Mouse (Mus musculus) ES-Bruce4 (cell line): Measurements from ENCODE around the gene G430095P16Rik. TPM values are rescaled to one million over a fixed set of nuclear protein-coding genes. Genes with fewer than 3 reads are reported as not detected.

Experiments used
- H3K27ac ChIP-seq: 2 replicates; pipeline ENCODE4 v1.5.1; 2012; ENCODE audit warnings: low read length, inconsistent platforms; ENCODE audit not compliant: insufficient read depth
- H3K27me3 ChIP-seq: 2 replicates; pipeline ENCODE4 v1.6.1; 2012; ENCODE audit warnings: mild to moderate bottlenecking, low read length, inconsistent platforms; ENCODE audit not compliant: control insufficient read depth, poor library complexity, insufficient read depth, severe bottlenecking
- H3K36me3 ChIP-seq: 2 replicates; pipeline ENCODE4 v1.6.1; 2012; ENCODE audit warnings: inconsistent platforms, mild to moderate bottlenecking, low read length, moderate library complexity; ENCODE audit not compliant: control insufficient read depth, poor library complexity, insufficient read depth, severe bottlenecking
- H3K4me1 ChIP-seq: one replicate; pipeline ENCODE4 v1.8.1; 2011; ENCODE audit warnings: low read length; ENCODE audit not compliant: control insufficient read depth, insufficient read depth
- H3K4me3 ChIP-seq: 2 replicates; pipeline ENCODE4 v1.5.1; 2011; ENCODE audit warnings: low read depth, mild to moderate bottlenecking, low read length
- H3K9ac ChIP-seq: 2 replicates; pipeline ENCODE4 v1.6.1; 2012; ENCODE audit warnings: low read depth, mild to moderate bottlenecking, inconsistent platforms; ENCODE audit not compliant: poor library complexity, severe bottlenecking
- H3K9me3 ChIP-seq: replicated peaks from 2 replicates; pipeline ENCODE4 v1.6.1; 2012; ENCODE audit warnings: mild to moderate bottlenecking, low read length, inconsistent platforms; ENCODE audit not compliant: control insufficient read depth, poor library complexity, insufficient read depth, severe bottlenecking
- CTCF ChIP-seq: IDR thresholded peaks from one replicate; pipeline ENCODE4 v1.8.1; 2011; ENCODE audit warnings: low read depth, low read length
- EP300 ChIP-seq: IDR thresholded peaks from 2 replicates; pipeline ENCODE4 v1.6.1; 2011; ENCODE audit warnings: low read depth, low read length; ENCODE audit not compliant: insufficient read depth
- POLR2A ChIP-seq: IDR thresholded peaks from one replicate; pipeline ENCODE4 v1.8.1; 2011; ENCODE audit warnings: low read length; ENCODE audit not compliant: insufficient read depth
- polyA plus RNA-seq: library from polyadenylated mRNA; stranded (reverse); fragments of >200 nt; gene quantifications from 2 replicates; pipeline ENCODE4 v1.2.4, GENCODE M21; 2011; ENCODE audit warnings: low read depth; ENCODE audit not compliant: missing spikeins, insufficient read depth, insufficient read length

G430095P16Rik gene
- polyA plus RNA-seq, 1 experiment, result not detected

DNA sequence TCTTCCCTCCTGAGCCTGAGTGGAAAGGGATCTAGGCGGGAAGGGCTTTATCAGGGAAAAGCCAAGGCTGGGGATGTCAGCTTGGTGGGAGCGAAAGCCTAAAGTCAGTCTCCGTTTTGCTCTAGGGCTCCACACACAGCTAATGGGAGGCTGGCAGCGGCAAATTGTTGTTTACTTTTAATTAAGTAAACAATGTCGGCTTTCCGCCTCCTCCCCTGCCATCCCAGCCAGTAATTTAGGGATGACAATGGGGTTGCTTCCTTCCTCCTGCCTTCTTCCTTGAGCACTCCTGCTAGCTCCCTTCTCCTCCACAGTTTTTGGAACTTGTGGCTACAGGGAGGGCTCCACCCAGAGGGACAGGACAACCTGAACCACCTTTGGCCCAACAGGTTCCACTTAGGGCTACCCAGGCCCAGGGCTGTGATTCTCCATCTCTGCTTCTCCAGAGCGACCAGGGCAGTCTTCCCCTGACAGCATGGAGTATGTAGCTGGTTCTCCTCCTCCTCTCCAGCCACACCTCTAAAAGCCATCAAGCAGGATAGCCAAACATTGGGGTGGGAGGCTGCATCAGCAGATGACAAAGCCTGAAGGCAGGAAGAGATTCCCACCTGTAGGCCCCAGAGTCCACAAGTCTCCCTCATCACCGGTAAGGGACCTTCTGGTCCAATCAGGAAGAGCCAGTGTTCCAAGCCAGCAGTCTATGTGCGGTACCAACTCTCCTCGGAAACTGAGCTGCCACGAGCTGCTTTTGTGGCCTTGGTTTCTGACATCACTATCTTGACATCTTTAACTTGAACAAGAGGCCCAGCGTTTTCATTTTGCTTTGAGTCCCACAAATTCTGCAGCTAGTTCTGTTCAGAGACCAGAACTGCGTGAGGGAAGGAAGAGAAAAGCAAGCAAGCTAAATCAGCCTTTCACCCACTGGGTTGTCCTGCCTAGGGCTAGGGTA, 18.4 kb downstream of the G430095P16Rik start:
- TF ChIP-seq EP300 (no peak), CTCF (no peak), POLR2A (no peak)
- Histone ChIP-seq H3K9me3 (no peaks in the 10 kb centered on the region), H3K27ac (no peak overlapping the region), H3K4me3 (no peak overlapping the region), H3K36me3 (no peaks in the 10 kb centered on the region), H3K27me3 (no peaks in the 10 kb centered on the region), H3K9ac (no peak overlapping the region), H3K4me1 (peaks cover 8% of the 10 kb centered on the region)

DNA sequence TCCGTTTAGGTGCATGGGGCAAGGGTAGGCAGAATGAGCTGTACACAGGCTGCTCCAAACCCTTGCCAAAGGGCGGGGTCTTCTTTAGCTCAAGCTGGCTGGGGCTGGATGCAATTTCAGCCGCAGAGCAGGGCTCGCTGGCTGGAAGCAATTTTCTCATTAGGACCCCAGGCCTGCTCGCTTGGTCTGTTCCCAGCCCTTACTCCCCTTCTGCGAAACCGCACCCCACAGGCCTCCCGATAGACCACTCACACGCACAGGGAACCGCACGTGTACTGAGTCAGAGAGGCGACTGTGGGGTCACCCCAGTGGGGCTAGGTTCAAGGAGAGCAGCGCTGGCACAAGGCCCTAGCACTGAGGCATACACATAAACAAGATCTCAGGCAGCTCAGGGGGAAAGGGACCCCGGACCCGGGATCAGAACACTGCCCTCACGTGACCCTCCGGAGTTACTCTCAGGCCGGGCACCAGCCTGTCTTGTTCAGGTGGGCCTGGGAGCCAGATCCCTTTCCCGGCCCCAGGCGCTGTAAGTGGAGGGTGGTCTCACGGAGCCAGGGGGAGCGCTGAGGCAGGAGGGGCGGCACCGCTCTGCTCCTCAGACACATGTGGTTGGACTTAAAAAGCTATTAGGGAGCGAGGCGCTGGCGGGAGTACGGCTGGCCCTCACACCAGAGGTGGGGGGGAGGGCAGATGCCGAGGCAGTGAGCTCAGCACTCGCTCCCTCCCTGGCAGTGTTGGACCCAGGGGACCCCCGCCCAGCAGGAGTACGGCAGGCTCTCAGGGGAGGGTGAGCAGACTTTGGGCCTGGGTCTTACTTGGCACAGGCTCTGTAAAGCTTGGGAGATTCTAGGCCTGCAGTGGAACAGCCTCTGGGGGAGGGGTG, 19.6 kb downstream of the G430095P16Rik start:
- Histone ChIP-seq H3K4me3 (peak overlapping the region; percentile 19), H3K27me3 (no peaks in the 10 kb centered on the region), H3K9ac (peak overlapping the region; percentile 40), H3K4me1 (peaks cover 8% of the 10 kb centered on the region), H3K27ac (no peak overlapping the region), H3K9me3 (no peaks in the 10 kb centered on the region), H3K36me3 (no peaks in the 10 kb centered on the region)
- TF ChIP-seq POLR2A (no peak), CTCF (no peak), EP300 (no peak)

DNA sequence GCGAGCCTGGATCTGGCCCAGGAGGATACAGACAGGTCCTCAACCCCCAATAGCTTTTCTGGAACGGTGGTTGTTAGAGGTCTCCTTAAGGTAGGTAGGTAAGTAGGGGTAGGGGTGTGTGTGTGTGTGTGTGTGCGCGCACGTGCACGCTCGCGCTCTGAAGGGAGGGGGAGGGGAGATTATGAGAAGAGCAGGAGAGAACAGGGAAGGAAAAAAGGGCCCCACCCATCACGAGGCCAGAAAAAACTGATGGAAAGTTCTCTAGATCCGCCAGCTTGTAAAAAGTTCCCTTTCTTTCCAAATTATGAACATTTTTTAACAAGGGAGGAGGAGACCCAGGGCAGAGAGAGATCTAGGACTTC, 20.2 kb downstream of the G430095P16Rik start:
- peaks cover 8% of the 10 kb centered on the region for H3K4me1 ChIP-seq
- H3K27ac ChIP-seq, result no peak overlapping the region
- H3K4me3 ChIP-seq, result peak overlapping the region; percentile 19
- peak overlapping the region; percentile 40 for H3K9ac ChIP-seq
- H3K27me3 ChIP-seq, result no peaks in the 10 kb centered on the region
- no peak for TF ChIP-seq CTCF
- no peak for TF ChIP-seq POLR2A
- TF ChIP-seq EP300, result no peak
- no peaks in the 10 kb centered on the region for H3K36me3 ChIP-seq
- no peaks in the 10 kb centered on the region for H3K9me3 ChIP-seq

DNA sequence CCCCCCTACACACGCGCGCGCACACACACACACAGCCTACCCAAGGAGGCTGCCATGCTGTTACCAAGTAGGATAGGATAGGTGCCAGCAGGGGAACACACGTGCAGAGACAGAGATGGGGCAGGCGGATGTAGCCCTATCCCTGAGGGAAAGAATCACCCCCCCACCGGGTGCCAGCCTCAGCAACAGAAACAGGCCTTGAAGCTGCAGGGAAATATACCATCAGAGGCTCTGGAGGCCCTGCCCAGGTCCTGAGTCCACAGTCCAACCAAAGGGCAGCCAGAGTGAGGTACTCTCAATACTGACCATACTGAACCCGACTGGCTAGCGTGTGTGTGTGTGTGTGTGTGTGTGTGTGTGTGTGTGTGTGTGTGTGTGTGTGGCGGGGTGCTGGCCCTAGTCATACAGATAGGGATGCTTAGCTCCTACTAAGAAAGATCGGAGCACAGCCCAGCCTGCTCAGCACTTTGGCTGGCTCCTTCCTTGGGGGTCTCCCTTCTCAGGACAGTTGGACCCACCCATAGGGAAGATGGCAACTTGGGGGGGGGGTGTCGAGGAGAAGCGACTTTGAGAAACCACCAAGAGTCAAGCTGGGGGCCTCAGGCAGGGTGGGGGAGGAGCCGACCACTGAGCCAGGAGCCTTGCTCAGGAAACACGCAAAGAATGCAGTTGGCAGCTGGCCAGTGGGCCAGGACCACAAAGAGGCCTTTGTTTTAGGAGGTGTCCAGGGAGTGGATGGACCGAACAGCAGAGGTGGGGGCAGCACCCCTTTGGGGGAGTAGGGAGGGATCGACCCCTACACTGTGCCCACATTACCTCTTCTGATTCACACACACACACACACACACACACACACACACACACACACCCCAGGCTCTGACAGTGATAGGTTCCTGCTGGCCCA, 21.0 kb downstream of the G430095P16Rik start:
- no peak overlapping the region for H3K4me3 ChIP-seq
- no peaks in the 10 kb centered on the region for H3K9me3 ChIP-seq
- H3K27ac ChIP-seq, result no peak overlapping the region
- H3K36me3 ChIP-seq, result no peaks in the 10 kb centered on the region
- H3K4me1 ChIP-seq, result peaks cover 8% of the 10 kb centered on the region
- no peak overlapping the region for H3K9ac ChIP-seq
- no peaks in the 10 kb centered on the region for H3K27me3 ChIP-seq
- TF ChIP-seq POLR2A, result no peak

DNA sequence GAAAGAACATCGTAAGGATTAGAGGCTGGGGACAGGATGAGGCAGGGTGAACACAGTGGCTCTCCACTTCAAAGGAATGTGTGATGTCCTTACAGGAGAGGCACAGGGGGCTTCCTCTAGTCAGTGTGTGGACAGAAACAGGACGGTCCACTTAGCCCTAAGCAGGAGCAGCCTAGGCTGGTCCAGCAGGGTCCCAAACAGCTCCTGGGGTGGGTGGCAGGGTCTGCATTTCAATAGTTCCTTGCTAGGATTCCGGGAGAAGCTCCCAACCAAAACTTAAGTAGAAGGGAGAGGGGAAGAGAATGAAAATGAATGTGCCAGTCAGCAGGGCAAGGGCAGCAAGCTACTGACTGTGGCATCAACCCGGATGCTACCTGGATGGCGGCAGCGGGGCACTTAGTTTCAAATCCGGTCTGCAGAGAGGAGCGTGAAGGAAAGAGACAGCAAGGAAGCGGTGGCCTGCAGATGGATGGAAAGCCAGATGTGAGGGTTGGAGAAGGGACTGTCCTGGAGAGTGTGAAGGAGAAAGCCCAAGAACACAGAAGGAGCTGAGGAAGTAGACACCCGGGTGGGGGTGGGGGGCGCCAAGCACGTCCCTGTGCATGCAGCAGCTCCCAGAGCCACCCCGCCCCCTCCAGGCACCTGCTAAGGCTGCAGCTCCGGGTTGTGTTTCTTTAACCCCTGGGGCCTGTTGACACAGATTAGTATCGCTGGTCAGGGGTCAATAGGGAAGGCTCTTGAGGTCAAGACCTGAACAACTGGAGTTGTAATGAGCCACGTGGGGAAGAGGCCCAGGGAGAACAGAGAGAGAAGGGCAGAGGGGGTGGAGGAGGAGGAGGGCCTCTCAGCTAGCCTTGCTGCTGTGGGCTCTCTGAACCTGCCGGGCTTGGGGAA, 22.5 kb downstream of the G430095P16Rik start:
- H3K4me3 ChIP-seq, result no peak overlapping the region
- TF ChIP-seq POLR2A (no peak), EP300 (peak; percentile 40; the same call in 1 of the 2 replicates)
- no peaks in the 10 kb centered on the region for H3K36me3 ChIP-seq
- no peak overlapping the region for H3K9ac ChIP-seq
- H3K9me3 ChIP-seq, result no peaks in the 10 kb centered on the region
- H3K27ac ChIP-seq, result no peak overlapping the region
- peaks cover 8% of the 10 kb centered on the region for H3K4me1 ChIP-seq
- no peaks in the 10 kb centered on the region for H3K27me3 ChIP-seq
